Mouse (Mus musculus): ENCODE measurements around the gene Plb1.

Plb1 gene

GRCm38 (mm10) chr5:32332591-32332990 lies 100.1 kb downstream of the Plb1 start:
- DNase-seq (ENCODE audit: low spot score in 2 of 2) = no peak

- DNase-seq (ENCODE audit: low spot score in 2 of 2) = peak; percentile 88 to 95
Measured at GRCm38 (mm10) chr5:32335172-32335571, 102.7 kb downstream of the Plb1 start.

GRCm38 (mm10) chr5:32336092-32336491 lies 103.6 kb downstream of the Plb1 start:
- DNase-seq (ENCODE audit: low spot score in 2 of 2) = no peak

GRCm38 (mm10) chr5:32337336-32337735 lies 104.8 kb downstream of the Plb1 start:
- no peak for DNase-seq (ENCODE audit: low spot score in 2 of 2)

- DNase-seq (ENCODE audit: low spot score in 2 of 2) = no peak
Measured at GRCm38 (mm10) chr5:32338339-32338738, 105.8 kb downstream of the Plb1 start.

- DNase-seq (ENCODE audit: low spot score in 2 of 2) = peak in 1 of 2 experiments; percentile 47
Measured at GRCm38 (mm10) chr5:32338766-32339165, 106.3 kb downstream of the Plb1 start.

- no peak for DNase-seq (ENCODE audit: low spot score in 2 of 2)
Measured at GRCm38 (mm10) chr5:32340246-32340645, 107.7 kb downstream of the Plb1 start.

- DNase-seq (ENCODE audit: low spot score in 2 of 2) = no peak
Measured at GRCm38 (mm10) chr5:32342711-32343285, 110.3 kb downstream of the Plb1 start.

GRCm38 (mm10) chr5:32346025-32346912 lies 113.8 kb downstream of the Plb1 start:
- DNase-seq (ENCODE audit: low spot score in 2 of 2) = peak; percentile 73 to 82

- DNase-seq (ENCODE audit: low spot score in 2 of 2) = no peak
Measured at GRCm38 (mm10) chr5:32349718-32350117, 117.2 kb downstream of the Plb1 start.

GRCm38 (mm10) chr5:32350551-32351256 lies 118.2 kb downstream of the Plb1 start:
- no peak for DNase-seq (ENCODE audit: low spot score in 2 of 2)

- peak in 1 of 2 experiments; percentile 35 for DNase-seq (ENCODE audit: low spot score in 2 of 2)
Measured at GRCm38 (mm10) chr5:32351721-32352465, 119.4 kb downstream of the Plb1 start.

GRCm38 (mm10) chr5:32352845-32353244 lies 120.3 kb downstream of the Plb1 start:
- DNase-seq (ENCODE audit: low spot score in 2 of 2) = no peak

- DNase-seq (ENCODE audit: low spot score in 2 of 2) = no peak
Measured at GRCm38 (mm10) chr5:32353280-32353679, 120.8 kb downstream of the Plb1 start.

- DNase-seq (ENCODE audit: low spot score in 2 of 2) = no peak
Measured at GRCm38 (mm10) chr5:32360511-32360910, 128.0 kb downstream of the Plb1 start.

- DNase-seq (ENCODE audit: low spot score in 2 of 2) = peak in 1 of 2 experiments; percentile 51
Measured at GRCm38 (mm10) chr5:32361441-32362235, 129.1 kb downstream of the Plb1 start.

GRCm38 (mm10) chr5:32369391-32369790 lies 136.9 kb downstream of the Plb1 start:
- peak in 1 of 2 experiments; percentile 35 for DNase-seq (ENCODE audit: low spot score in 2 of 2)

GRCm38 (mm10) chr5:32371239-32371638 lies 138.7 kb downstream of the Plb1 start:
- no peak for DNase-seq (ENCODE audit: low spot score in 2 of 2)

- DNase-seq (ENCODE audit: low spot score in 2 of 2) = no peak
Measured at GRCm38 (mm10) chr5:32378546-32378945, 146.0 kb downstream of the Plb1 start.

GRCm38 (mm10) chr5:32388656-32389055 lies 156.1 kb downstream of the Plb1 start:
- DNase-seq (ENCODE audit: low spot score in 2 of 2) = no peak

- peak; percentile 25 to 40 for DNase-seq (ENCODE audit: low spot score in 2 of 2)
Measured at GRCm38 (mm10) chr5:32390295-32390694, 157.8 kb downstream of the Plb1 start.
